Mouse (Mus musculus) CD4-positive, CD25-positive, alpha-beta regulatory T cell, adult 4 months (primary cell): ENCODE measurements around the gene Vmn1r62. TPM values are rescaled to one million over a fixed set of nuclear protein-coding genes. Genes with fewer than 3 reads are reported as not detected.
"Not testable (repeated sequence)": the region's sequence is repeated elsewhere in the genome, so short reads cannot be mapped to it uniquely, and the experiment has no call there.

ENCODE experiments used
- ATAC-seq: one replicate; pipeline ENCODE4 v1.8.0; 2017
- polyA plus RNA-seq, 2 experiments: library from polyadenylated mRNA; unstranded; fragments of 100-300 nt; shearing (Covaris generic); gene quantifications; one replicate each; pipeline ENCODE4 v1.2.1; 2017

Vmn1r62 gene
- not detected for polyA plus RNA-seq

DNA sequence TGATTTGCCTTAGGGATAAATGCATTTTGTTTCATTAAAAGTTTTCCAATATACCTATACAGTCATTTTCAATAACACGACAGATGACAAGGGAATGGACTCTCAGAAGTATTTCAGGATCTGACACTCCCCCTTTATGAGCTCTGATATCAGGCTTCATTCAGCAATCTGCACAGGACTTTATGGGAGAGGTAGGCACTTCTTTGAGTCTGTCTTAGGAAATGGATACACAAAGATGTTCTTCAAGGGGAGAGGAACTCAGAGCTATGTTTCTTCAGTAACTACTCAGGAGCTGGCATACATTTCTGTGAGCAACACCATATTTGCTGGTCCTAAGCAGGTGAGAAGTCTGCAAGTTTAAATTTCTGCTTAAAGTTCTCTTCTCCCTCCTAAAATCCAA lies at the start of gene Vmn1r62:
Gene Vmn1r62, plus strand, starts transcription at position 301 of the 400 bp plus-strand sequence.
- ATAC-seq: not testable (repeated sequence)

Other genes with a start within 250 kb of the Vmn1r62 start
- gene Vmn1r59, start 216.9 kb upstream of the Vmn1r62 start, polyA plus RNA-seq: under 1 TPM in 1 of 2 experiments, not detected in 1; 0.42 TPM
- not detected for gene Vmn2r28, start 179.7 kb upstream of the Vmn1r62 start, polyA plus RNA-seq
- gene Vmn1r60, start 126.3 kb upstream of the Vmn1r62 start, polyA plus RNA-seq: under 1 TPM in 1 of 2 experiments, not detected in 1; 0.07 TPM
- gene Vmn1r61, start 60.3 kb upstream of the Vmn1r62 start, polyA plus RNA-seq: under 1 TPM in 1 of 2 experiments, not detected in 1; 0.15 TPM
- gene Vmn1r63, start 131.8 kb downstream of the Vmn1r62 start, polyA plus RNA-seq: not detected
- gene Vmn1r64, start 210.9 kb downstream of the Vmn1r62 start, polyA plus RNA-seq: not detected